Mouse (Mus musculus) gastrocnemius, adult 18-20 months (tissue): ENCODE measurements around the gene Cass4. TPM values are rescaled to one million over a fixed set of nuclear protein-coding genes. Genes with fewer than 3 reads are reported as not detected.
A peak's percentile ranks its signal among the peaks of the same experiment; 100 is the strongest.

Experiments
- DNase-seq: peaks from one replicate; pipeline ENCODE4 v3.0.0; 2021; ENCODE audit warnings: low spot score
- long read RNA-seq, 2 experiments: library from polyadenylated mRNA; stranded (forward); transcript quantifications; one replicate each; pipeline ENCODE4 v2.0.0; 2021
- total RNA-seq, 2 experiments: library from RNA; stranded (reverse); gene quantifications; 2 replicates each; pipeline ENCODE4 v1.2.3; 2021

Cass4 gene
- total RNA-seq = under 1 TPM; 0.14 to 0.38 TPM
- long read RNA-seq, experiment 1 = 0 reads
- long read RNA-seq, experiment 2 = 0 reads

- no peak for DNase-seq
Observed at GRCm38 (mm10) chr2:172393391-172394051, at the start of gene Cass4. Cass4 (plus strand) TSS chr2:172393794.

DNA sequence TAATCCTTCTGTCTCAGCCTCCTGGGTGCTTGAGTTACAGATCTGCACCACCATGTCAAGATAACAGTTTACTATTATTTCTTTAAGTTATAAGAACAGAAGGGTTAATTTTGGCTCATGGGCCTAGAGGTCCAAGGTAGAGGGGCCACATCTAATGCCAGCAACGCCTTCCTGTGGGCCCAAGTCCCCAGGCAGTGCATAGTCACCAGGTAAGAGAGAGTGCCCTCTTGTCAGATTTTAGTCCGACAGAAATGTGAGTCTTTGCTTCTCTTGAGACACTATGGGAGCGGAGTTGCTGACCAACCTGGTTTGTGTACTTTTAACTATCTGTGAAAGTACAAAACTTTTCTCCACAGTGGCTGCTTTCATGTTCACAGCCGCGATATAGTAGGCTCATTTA, 48.9 kb upstream of the Cass4 start:
- DNase-seq = no peak

DNA sequence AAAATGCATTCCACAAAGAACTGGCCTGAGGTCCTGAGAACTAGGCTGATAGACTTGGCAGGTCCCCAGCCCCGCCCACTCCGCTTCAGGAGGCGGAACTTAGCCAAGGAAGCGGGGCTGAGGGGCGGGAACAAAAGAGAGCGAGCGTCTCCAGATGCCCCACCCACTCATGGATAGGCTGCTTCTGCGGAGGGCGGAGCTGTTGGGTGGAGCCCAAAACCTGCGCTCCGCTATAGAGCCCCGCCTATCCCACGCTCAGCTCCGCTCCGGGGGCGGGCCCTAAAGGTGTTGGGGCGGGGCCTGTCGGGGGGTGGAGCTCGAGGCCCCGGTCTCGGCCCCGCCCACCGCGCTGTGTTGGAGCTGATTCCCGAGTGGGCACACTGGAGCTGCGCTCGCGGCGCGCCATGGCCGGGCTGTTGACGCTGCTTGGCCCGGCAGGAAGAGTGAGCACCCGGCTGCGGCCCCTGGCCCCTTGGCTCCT, 48.3 kb upstream of the Cass4 start, which contains the start of gene Fam210b:
Fam210b (plus strand) TSS at position 308 of the 481 bp plus-strand sequence.
- peak; percentile 98 for DNase-seq

GRCm38 (mm10) chr2:172346034-172346929, 47.3 kb upstream of the Cass4 start:
- DNase-seq = peak; percentile 48

DNA sequence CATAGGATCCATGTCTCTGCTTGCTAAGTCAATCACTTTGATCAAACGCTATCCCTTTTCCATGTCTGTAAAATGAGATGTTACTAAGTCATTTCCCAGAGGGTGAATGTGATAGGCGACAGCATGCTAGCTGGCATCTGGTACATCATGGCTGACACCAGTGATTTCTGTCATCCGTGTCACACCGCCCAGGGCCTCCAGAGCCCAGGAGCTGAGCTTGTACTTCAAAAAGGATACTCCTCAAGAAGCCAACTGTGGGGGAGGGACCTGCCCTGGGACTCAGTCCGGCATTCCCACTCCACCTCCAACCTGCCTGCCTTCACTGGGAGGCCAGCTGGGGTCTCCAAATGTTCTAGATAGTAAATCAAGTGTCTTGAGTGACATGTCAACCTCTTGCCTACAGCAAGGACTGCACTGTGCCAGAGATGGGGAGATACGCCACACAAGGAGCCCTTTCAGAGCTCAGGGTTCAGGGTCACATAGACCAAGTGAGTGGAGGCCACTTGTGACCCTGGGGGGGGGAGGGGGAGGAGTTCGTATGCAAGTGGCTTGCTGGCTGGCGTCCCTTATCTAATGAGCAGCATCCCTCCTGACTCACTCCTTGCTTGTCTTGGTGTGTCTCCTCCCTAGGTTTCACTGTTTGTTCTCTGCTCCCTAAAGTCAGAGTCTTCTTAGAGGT, 46.5 kb upstream of the Cass4 start:
- no peak for DNase-seq

- DNase-seq = no peak
Observed at GRCm38 (mm10) chr2:172348297-172348950, 45.2 kb upstream of the Cass4 start.

DNA sequence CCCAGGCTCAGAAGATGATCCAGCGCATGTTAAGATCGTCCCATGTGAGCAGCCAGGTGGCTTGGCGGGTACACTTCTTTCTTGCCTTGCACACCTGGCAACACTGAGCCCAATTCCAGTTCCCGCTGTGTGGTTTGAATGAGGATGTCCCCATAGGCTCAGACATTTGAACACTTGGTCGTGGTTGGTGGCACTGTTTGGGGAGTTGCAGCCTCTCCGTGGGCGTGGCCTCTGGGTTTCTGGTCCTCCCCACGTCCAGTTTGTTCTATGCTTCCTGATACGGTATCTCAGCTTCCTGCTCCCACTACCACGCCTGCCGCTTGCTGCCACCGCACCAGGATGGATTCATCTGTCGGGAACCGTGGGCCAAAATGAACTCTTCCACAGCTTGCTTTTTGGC, 43.8 kb upstream of the Cass4 start:
- DNase-seq = no peak

GRCm38 (mm10) chr2:172350773-172351172, 42.8 kb upstream of the Cass4 start:
- no peak for DNase-seq

DNA sequence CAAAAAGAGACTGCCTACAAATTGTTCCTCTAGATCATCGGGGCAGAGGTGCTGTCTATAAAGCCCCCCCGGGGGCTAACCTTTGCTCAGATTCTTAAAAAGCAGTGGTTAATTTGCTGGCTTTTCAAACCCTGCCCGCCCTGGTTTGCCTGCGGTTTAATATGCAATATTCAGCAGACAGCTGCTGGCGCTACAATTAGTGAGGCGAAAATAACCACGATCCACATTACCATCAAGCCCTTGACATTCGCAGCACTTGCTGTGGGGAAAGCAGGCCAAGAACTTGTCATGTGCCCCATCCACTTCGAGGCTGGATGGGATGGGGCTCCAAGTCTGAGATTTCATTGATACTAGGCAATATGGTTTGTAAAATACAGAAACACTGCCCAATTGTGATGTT, 40.4 kb upstream of the Cass4 start:
- DNase-seq = peak; percentile 30

DNA sequence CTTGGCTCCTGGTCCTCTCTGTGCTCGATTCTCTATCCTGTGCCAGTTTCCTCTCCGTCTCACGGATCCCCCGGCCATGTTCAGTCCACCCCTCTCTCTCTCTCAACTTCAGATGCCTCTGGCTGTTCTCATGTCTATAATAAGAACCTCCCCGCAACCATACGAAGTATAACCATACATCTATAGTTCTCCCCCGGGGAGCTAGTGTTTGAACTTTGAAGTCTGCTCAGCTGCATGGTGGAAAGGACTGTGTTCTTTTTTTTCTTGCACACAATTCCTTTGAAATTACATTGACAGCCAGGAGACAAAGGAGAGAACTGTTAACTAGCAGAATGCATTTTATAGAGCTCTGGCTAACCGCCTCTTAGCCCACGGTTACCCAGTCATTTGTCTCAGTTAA, 38.8 kb upstream of the Cass4 start:
- DNase-seq = no peak

- no peak for DNase-seq
Observed at GRCm38 (mm10) chr2:172355833-172356232, 37.8 kb upstream of the Cass4 start.

DNA sequence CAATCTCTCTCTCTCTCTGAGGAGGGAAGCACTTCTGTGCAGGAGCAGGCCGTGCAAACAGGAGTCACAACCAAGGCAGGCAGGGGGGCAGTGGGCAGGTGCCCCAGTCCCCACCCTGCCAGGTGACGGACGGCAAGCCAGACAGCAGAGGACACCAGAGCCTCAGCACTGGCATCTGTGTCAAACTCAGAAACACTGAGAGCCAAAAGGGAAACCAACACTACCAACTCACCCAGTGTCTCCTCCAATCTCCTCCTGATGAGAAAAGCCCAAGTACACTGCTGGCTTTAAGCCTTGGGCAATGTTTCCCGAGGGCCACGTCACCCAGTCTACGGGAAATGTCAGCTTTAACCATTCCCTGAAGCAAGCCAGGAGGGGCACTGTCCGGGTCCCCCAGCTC, 30.4 kb upstream of the Cass4 start:
- DNase-seq = peak; percentile 57

- peak; percentile 95 for DNase-seq
Observed at GRCm38 (mm10) chr2:172370411-172371223, 23.0 kb upstream of the Cass4 start, which contains the start of the genes Aurka and Cstf1. Aurka (minus strand) TSS chr2:172370535. Cstf1 (plus strand) TSS chr2:172370681.

DNA sequence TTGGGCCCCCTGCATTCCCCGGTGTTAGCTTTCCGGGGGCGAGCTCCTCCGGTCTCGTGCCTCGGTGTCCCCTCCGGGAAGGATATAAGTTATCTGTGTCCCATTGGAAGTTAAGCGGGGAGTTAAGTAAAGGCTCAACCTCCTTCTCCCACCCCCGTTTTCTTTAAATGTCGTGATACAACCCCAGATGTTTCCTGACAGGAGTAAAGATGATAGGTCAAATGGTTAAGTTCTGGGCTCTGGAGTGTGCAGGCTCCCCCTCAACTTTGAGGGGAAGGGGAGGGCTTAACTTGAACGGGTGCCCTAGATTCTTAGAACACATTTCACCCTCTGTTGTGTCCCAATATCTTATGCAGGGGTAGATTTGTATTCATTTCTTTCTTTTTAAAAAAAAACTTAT, 22.3 kb upstream of the Cass4 start:
- DNase-seq = no peak

- DNase-seq = peak; percentile 61
Observed at GRCm38 (mm10) chr2:172376551-172376950, 17.0 kb upstream of the Cass4 start.

DNA sequence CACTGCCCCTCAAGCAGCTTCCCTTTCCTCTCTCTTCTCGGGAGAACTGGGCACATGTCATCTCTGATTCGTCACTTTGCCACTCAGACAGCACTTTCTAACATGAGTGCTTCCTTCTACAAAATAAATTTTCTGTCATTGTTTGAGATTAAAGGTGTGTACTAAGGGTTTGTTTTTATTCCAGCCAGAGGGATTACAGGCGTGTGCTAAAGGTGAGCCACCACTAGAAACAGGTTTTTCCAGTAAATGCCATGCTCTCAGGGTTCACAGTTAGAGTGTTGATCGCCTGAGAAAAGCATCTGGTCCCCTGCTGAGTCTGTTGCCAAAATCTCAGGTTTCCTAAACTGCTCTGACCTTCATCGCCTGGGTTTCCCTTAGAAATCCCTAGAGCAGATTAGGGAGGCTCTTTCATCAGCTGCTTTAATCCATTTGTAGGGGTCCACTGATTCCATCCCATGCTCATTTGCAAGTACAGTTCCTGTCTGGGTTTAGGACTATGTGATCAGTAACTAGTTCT, 16.5 kb upstream of the Cass4 start:
- no peak for DNase-seq

- no peak for DNase-seq
Observed at GRCm38 (mm10) chr2:172378332-172378731, 15.3 kb upstream of the Cass4 start.

GRCm38 (mm10) chr2:172380513-172380912, 13.1 kb upstream of the Cass4 start:
- DNase-seq = no peak

DNA sequence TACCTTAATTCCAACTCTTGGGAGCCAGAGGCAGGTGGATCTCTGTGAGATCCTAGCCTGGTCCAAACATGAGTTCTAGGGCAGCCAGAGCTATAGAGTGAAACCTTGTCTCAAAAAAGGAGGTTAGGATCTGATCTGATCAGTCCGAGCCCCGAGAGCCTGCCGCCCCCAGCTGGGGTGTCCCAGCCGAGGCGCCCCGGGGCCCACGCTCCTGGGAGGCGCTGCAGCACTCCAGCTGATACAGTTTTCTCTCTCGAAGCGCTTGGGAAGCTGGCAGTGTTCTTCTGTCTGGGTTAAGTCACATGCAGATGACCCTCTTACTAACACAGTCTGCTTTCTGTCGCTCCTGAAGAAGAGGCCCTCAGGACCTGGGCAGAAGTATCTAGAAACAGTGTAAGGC, 12.3 kb upstream of the Cass4 start:
- no peak for DNase-seq

DNA sequence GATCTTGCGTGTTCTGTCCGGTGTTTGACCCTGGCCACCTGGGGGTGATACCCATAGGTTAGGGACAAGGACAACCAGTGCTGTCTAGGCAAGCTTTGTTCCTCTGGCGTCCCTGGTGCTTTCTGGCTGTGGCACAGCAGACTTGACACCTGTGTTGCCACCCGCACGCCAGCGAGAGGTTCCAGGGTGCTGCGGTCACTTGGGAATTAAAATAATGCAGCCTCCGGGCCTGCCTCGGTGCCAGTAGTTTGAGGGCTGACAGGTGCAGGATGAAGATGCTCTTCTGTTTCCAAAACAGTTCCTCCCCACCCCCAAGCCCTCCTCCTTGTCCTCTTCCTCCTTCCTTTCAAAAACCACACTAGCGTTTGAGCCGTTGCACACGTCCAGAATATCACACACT, 11.7 kb upstream of the Cass4 start:
- DNase-seq = no peak
